Mouse (Mus musculus) C2C12 (cell line): Measurements from ENCODE around the gene Rcl1. TPM values are rescaled to one million over a fixed set of nuclear protein-coding genes. Genes with fewer than 3 reads are reported as not detected.

ENCODE experiments used
- H3K27me3 ChIP-seq: one replicate; pipeline ENCODE4 v1.6.1; 2011; ENCODE audit not compliant: control insufficient read depth, insufficient read depth, insufficient read length
- H3K36me3 ChIP-seq: one replicate; pipeline ENCODE4 v1.6.1; 2011; ENCODE audit not compliant: control insufficient read depth, insufficient read depth
- H3K4me3 ChIP-seq: one replicate; pipeline ENCODE4 v1.5.1; 2011; ENCODE audit warnings: mild to moderate bottlenecking, control low read depth; ENCODE audit not compliant: poor library complexity, insufficient read depth, severe bottlenecking
- H3K79me2 ChIP-seq: one replicate; pipeline ENCODE4 v1.6.1; 2011; ENCODE audit not compliant: control insufficient read depth, insufficient read depth
- H3K79me3 ChIP-seq: one replicate; pipeline ENCODE4 v1.6.1; 2011; ENCODE audit warnings: low read depth, control low read depth
- H3ac ChIP-seq: one replicate; pipeline ENCODE3; 2011; ENCODE audit warnings: low read depth; ENCODE audit not compliant: control insufficient read depth, insufficient read length
- CEBPB ChIP-seq: IDR thresholded peaks from one replicate; pipeline ENCODE4 v1.6.1; 2011; ENCODE audit warnings: low read depth, mild to moderate bottlenecking, control low read depth, moderate library complexity
- CTCF ChIP-seq: IDR thresholded peaks from one replicate; pipeline ENCODE4 v1.5.1; 2011; ENCODE audit not compliant: control insufficient read depth, insufficient read depth, insufficient read length
- FOSL1 ChIP-seq: IDR thresholded peaks from one replicate; pipeline ENCODE4 v1.8.0; 2011; ENCODE audit warnings: mild to moderate bottlenecking, low read length; ENCODE audit not compliant: poor library complexity, insufficient read depth, severe bottlenecking
- MAX ChIP-seq: IDR thresholded peaks from one replicate; pipeline ENCODE4 v1.6.1; 2011; ENCODE audit warnings: mild to moderate bottlenecking, control low read depth
- MYOD1 ChIP-seq: IDR thresholded peaks from one replicate; pipeline ENCODE4 v1.6.1; 2011; ENCODE audit warnings: low read depth; ENCODE audit not compliant: control insufficient read depth, insufficient read length
- MYOG ChIP-seq: IDR thresholded peaks from one replicate; pipeline ENCODE4 v1.6.1; 2011; ENCODE audit not compliant: control insufficient read depth, insufficient read length; ENCODE audit errors: extremely low read depth
- USF1 ChIP-seq: IDR thresholded peaks from one replicate; pipeline ENCODE4 v1.6.1; 2011; ENCODE audit warnings: low read depth, mild to moderate bottlenecking, control low read depth, moderate library complexity
- polyA plus RNA-seq: library from polyadenylated mRNA; unstranded; fragments of >200 nt; fragmentation: generic; extraction: Trizol; gene quantifications from one replicate; pipeline ENCODE4 v1.2.1, GENCODE M21; 2012; ENCODE audit warnings: missing spikeins

The Rcl1 gene
- polyA plus RNA-seq, 1 experiment: 45.4 TPM

- TF ChIP-seq USF1 (no peak), MYOD1 (no peak), MYOG (no peak), CEBPB (no peak)
- Histone ChIP-seq H3K36me3 (no peaks in the 10 kb centered on the region), H3ac (no peak overlapping the region), H3K79me3 (no peaks in the 10 kb centered on the region), H3K4me3 (no peak overlapping the region), H3K79me2 (no peaks in the 10 kb centered on the region), H3K27me3 (no peaks in the 10 kb centered on the region)
These were observed 32.0 kb upstream of the Rcl1 start for GRCm38 (mm10) chr19:29069195-29069594.

GRCm38 (mm10) chr19:29074802-29075201 is 26.4 kb upstream of the Rcl1 start:
- Histone ChIP-seq H3K27me3 (no peaks in the 10 kb centered on the region), H3K79me3 (no peaks in the 10 kb centered on the region), H3K36me3 (no peaks in the 10 kb centered on the region), H3K79me2 (no peaks in the 10 kb centered on the region), H3K4me3 (no peak overlapping the region), H3ac (no peak overlapping the region)
- TF ChIP-seq CTCF (no peak), FOSL1 (no peak), CEBPB (no peak), MAX (no peak), MYOG (no peak)

GRCm38 (mm10) chr19:29088628-29089027 is 12.5 kb upstream of the Rcl1 start:
- H3K36me3 ChIP-seq: no peaks in the 10 kb centered on the region
- H3K27me3 ChIP-seq: no peaks in the 10 kb centered on the region
- H3K79me2 ChIP-seq: no peaks in the 10 kb centered on the region
- H3K79me3 ChIP-seq: no peaks in the 10 kb centered on the region
- no peak overlapping the region for H3ac ChIP-seq
- no peak for TF ChIP-seq USF1
- H3K4me3 ChIP-seq: no peak overlapping the region

GRCm38 (mm10) chr19:29092194-29092593 is 9.0 kb upstream of the Rcl1 start:
- no peak for TF ChIP-seq MYOG
- no peak for TF ChIP-seq FOSL1
- no peak for TF ChIP-seq CTCF
- no peak for TF ChIP-seq MYOD1
- TF ChIP-seq MAX: no peak
- TF ChIP-seq CEBPB: no peak
- Histone ChIP-seq H3K79me3 (no peaks in the 10 kb centered on the region), H3K79me2 (no peaks in the 10 kb centered on the region), H3K27me3 (no peaks in the 10 kb centered on the region), H3K4me3 (no peak overlapping the region), H3K36me3 (no peaks in the 10 kb centered on the region), H3ac (no peak overlapping the region)

- H3K4me3 ChIP-seq: no peak overlapping the region
- no peaks in the 10 kb centered on the region for H3K36me3 ChIP-seq
- peaks cover 25% of the 10 kb centered on the region for H3K79me3 ChIP-seq
- TF ChIP-seq MYOD1 (no peak), CEBPB (no peak), CTCF (no peak), MYOG (no peak), USF1 (no peak), FOSL1 (no peak), MAX (no peak)
- no peak overlapping the region for H3ac ChIP-seq
- no peaks in the 10 kb centered on the region for H3K27me3 ChIP-seq
- peaks cover 29% of the 10 kb centered on the region for H3K79me2 ChIP-seq
These were observed 2.1 kb upstream of the Rcl1 start for GRCm38 (mm10) chr19:29099106-29099505.

GRCm38 (mm10) chr19:29099596-29099995 is 1.6 kb upstream of the Rcl1 start:
- Histone ChIP-seq H3K4me3 (no peak overlapping the region), H3K27me3 (no peaks in the 10 kb centered on the region), H3ac (no peak overlapping the region), H3K79me3 (peaks cover 30% of the 10 kb centered on the region), H3K79me2 (peaks cover 34% of the 10 kb centered on the region), H3K36me3 (no peaks in the 10 kb centered on the region)
- TF ChIP-seq FOSL1: no peak
- TF ChIP-seq CEBPB: no peak
- TF ChIP-seq CTCF: no peak
- no peak for TF ChIP-seq MYOG
- no peak for TF ChIP-seq USF1
- TF ChIP-seq MYOD1: no peak
- TF ChIP-seq MAX: no peak

GRCm38 (mm10) chr19:29100261-29100660 is 914 bp upstream of the Rcl1 start:
- Histone ChIP-seq H3K27me3 (no peaks in the 10 kb centered on the region), H3K4me3 (no peak overlapping the region), H3K79me2 (peaks cover 41% of the 10 kb centered on the region), H3ac (peak overlapping the region; percentile 8), H3K79me3 (peaks cover 37% of the 10 kb centered on the region), H3K36me3 (no peaks in the 10 kb centered on the region)
- no peak for TF ChIP-seq USF1
- no peak for TF ChIP-seq MYOG
- no peak for TF ChIP-seq CEBPB
- no peak for TF ChIP-seq FOSL1
- TF ChIP-seq CTCF: no peak
- no peak for TF ChIP-seq MAX
